Mouse (Mus musculus) midbrain, embryonic 11.5 days (tissue): Measurements from ENCODE around the gene Lonrf3. TPM values are rescaled to one million over a fixed set of nuclear protein-coding genes. Genes with fewer than 3 reads are reported as not detected.

ENCODE experiments used
- ATAC-seq: fragments of 200-750 bp; cut with Nextera tagmentation; 2 replicates; pipeline ENCODE4 v1.8.0; 2017; ENCODE audit warnings: moderate TSS enrichment, moderate library complexity; ENCODE audit not compliant: low FRiP score
- DNase-seq: peaks from one replicate; pipeline ENCODE4 v3.0.0; 2015; ENCODE audit warnings: low spot score; ENCODE audit errors: missing footprints
- H3K27ac ChIP-seq: fragments of 300-500 bp; sonication (generic); 2 replicates; pipeline ENCODE4 v1.5.1; 2014; ENCODE audit warnings: low read depth, low read length
- H3K27me3 ChIP-seq: fragments of 300-500 bp; sonication (generic); 2 replicates; pipeline ENCODE4 v1.6.1; 2014; ENCODE audit warnings: mild to moderate bottlenecking, low read length, moderate library complexity, mixed read lengths; ENCODE audit not compliant: control insufficient read depth, insufficient read depth
- H3K36me3 ChIP-seq: fragments of 300-500 bp; sonication (generic); 2 replicates; pipeline ENCODE4 v1.6.1; 2014; ENCODE audit warnings: mild to moderate bottlenecking, low read length, moderate library complexity, mixed read lengths; ENCODE audit not compliant: control insufficient read depth, insufficient read depth
- H3K4me1 ChIP-seq: fragments of 300-500 bp; sonication (generic); 2 replicates; pipeline ENCODE4 v1.6.1; 2014; ENCODE audit warnings: low read length; ENCODE audit not compliant: control insufficient read depth, insufficient read depth
- H3K4me2 ChIP-seq: fragments of 300-500 bp; sonication (generic); 2 replicates; pipeline ENCODE4 v1.6.1; 2014; ENCODE audit warnings: mild to moderate bottlenecking, moderate library complexity
- H3K4me3 ChIP-seq: fragments of 300-500 bp; sonication (generic); 2 replicates; pipeline ENCODE4 v1.5.1; 2014; ENCODE audit warnings: low read depth, low read length
- H3K9ac ChIP-seq: fragments of 300-500 bp; sonication (generic); 2 replicates; pipeline ENCODE4 v1.6.1; 2014; ENCODE audit warnings: low read length
- H3K9me3 ChIP-seq: fragments of 300-500 bp; sonication (generic); 2 replicates; pipeline ENCODE4 v1.6.1; 2016; ENCODE audit warnings: low read length; ENCODE audit not compliant: control insufficient read depth
- WGBS: fragments of 180-500 bp; shearing (Covaris S2); extraction: QIAGEN DNeasy Blood & Tissue Kit; methylation state at CpG from one replicate; pipeline ENCODE4 v1.1.7; 2014; 5-methylcytosine and 5-hydroxymethylcytosine counted together
- microRNA-seq: library from miRNA; unstranded; fragments of <30 nt; microRNA quantifications from one replicate; pipeline ENCODE4, GENCODE M21; 2017
- polyA plus RNA-seq: library from polyadenylated mRNA; unstranded; fragments of >200 nt; fragmentation: Nextera tagmentation; extraction: Ambion mirVana; gene quantifications from 2 replicates; pipeline ENCODE4 v1.2.1, GENCODE M21; 2014

Gene Lonrf3
- polyA plus RNA-seq, 1 experiment from 2014 or later, result 1.7 TPM

DNA sequence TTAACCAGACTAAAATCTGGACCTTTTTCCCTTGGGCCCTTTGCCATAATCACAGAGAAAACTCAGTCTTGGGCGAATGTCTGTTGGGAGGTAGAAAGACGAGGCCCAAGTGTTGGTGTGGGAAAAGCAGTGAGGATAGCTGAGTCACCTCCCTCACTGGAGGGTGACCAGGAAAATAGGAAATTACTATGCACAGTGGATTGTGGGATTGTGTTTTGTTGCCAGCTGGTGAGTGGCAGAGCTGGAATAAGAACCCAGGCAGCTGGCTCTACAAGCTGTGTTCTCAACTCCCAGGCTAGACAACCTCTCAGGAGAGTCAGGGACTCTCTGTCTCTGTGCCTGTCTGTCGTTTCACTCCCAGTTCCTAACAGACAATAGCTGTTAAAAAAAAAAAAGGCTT lies 61.8 kb downstream of the Lonrf3 start:
- no peaks in the 10 kb centered on the region for H3K9me3 ChIP-seq
- no peak overlapping the region for H3K9ac ChIP-seq
- ATAC-seq (no peak), DNase-seq (no peak)
- H3K4me3 ChIP-seq, result no peak overlapping the region
- no peaks in the 10 kb centered on the region for H3K36me3 ChIP-seq
- H3K4me1 ChIP-seq, result no peaks in the 10 kb centered on the region
- whole genome bisulfite sequencing, result 70% methylated on average over 3 of the region's 3 CpGs
- no peak overlapping the region for H3K4me2 ChIP-seq
- H3K27ac ChIP-seq, result no peak overlapping the region
- H3K27me3 ChIP-seq, result no peaks in the 10 kb centered on the region

DNA sequence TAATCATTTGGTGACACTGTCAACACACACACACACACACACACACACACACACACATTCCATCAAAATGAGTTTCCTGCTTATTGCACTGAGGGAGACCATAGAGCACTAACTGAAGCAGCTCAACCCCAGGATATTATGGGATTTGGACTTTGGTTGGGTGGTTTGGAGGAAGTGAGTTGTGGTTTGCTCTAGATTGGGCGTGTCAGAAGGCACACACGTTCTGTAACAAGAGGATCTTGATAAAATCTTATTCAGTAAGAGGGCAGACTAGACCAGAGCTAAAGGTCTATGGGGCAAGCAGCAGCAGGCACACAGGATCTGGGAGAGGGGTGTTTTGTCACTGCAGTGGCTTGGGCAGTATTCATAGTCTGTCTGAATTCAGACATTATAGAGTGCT lies 62.4 kb downstream of the Lonrf3 start:
- WGBS, result 75% methylated on average over 2 of the region's 2 CpGs
- no peaks in the 10 kb centered on the region for H3K27me3 ChIP-seq
- no peak for ATAC-seq
- no peak overlapping the region for H3K4me2 ChIP-seq
- no peak overlapping the region for H3K27ac ChIP-seq
- no peaks in the 10 kb centered on the region for H3K4me1 ChIP-seq
- no peak overlapping the region for H3K4me3 ChIP-seq
- no peaks in the 10 kb centered on the region for H3K9me3 ChIP-seq
- no peaks in the 10 kb centered on the region for H3K36me3 ChIP-seq
- H3K9ac ChIP-seq, result no peak overlapping the region
- DNase-seq, result no peak

DNA sequence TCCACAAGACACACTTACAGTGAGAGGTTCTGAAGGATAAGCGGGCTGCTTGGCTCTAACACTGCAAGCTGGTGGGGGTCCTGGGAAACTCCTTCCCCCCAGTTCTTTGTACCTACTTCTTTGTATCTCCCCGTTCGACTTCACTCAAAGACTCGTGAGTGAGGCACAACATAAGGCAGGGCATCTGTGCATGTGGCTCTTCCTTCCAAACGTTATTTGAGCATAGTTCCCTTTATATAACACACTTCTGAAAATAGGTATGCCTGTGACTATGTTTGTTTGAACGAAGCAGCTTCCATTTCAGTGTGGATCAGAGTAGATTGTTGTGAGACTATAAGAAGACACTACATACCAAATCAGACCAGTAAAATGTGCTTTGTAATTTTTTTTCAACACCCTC lies 64.5 kb downstream of the Lonrf3 start:
- 79% methylated on average over 6 of the region's 6 CpGs for WGBS
- Histone ChIP-seq H3K4me3 (no peak overlapping the region), H3K9ac (no peak overlapping the region), H3K4me1 (no peaks in the 10 kb centered on the region), H3K9me3 (no peaks in the 10 kb centered on the region), H3K4me2 (no peak overlapping the region), H3K27ac (no peak overlapping the region), H3K36me3 (no peaks in the 10 kb centered on the region), H3K27me3 (no peaks in the 10 kb centered on the region)
- DNase-seq (no peak), ATAC-seq (no peak)

DNA sequence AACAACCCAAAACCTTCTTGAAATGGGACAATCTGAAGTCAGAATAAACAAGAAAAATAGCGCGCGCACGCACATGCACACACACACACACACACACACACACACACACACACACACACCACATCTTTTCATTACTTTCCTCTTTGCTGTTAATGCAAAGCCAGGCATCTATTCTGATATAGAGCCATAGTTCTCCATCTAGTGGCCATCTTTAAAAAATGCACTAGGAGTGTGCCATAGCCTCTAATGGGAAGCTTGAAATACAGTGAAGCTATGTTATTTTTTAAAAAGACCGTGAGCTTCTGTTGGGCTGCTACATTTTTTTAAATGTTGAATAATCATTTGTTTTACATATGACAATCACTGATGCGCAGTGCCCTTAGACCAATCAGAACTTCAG lies 65.1 kb downstream of the Lonrf3 start:
- no peak for ATAC-seq
- no peak overlapping the region for H3K4me2 ChIP-seq

DNA sequence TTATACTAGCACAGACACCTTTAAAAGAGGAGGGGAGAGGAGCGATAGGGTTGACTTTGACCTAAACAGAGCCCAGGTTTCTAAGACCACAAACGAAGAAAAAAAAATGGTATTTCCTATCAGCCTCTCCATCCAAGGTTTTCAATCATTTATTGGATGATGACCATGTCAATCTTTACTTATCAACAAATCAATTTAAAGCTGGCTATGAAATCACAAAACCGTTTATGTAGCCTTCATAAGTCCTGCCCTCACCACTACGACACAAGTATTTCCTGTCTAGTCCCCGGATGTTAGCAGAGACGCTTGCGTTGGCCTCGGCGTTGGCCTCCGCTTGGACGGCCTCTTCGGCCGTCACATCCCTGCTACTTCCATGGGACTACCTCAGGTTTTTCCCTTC lies 72.8 kb downstream of the Lonrf3 start, which contains the start of gene Gm6268:
Gene Gm6268, plus strand, starts transcription at position 301 of the 400 bp plus-strand sequence.
- H3K36me3 ChIP-seq, result no peaks in the 10 kb centered on the region
- no peak within 1 kb of the TSS for H3K4me3 ChIP-seq
- H3K4me1 ChIP-seq, result no peaks in the 10 kb centered on the region
- H3K9me3 ChIP-seq, result no peaks in the 10 kb centered on the region
- no peaks in the 10 kb centered on the region for H3K27me3 ChIP-seq
- ATAC-seq, result no peak
- no peak for DNase-seq
- no peak within 1 kb of the TSS for H3K4me2 ChIP-seq
- H3K9ac ChIP-seq, result no peak within 1 kb of the TSS
- no peak within 1 kb of the TSS for H3K27ac ChIP-seq
- 90% methylated on average over 13 of the region's 13 CpGs for WGBS

More for the DNA sequence above, 65.1 kb downstream of the Lonrf3 start:
- no peak overlapping the region for H3K27ac ChIP-seq
- 46% methylated on average over 6 of the region's 6 CpGs for WGBS
- no peak for DNase-seq
- no peak overlapping the region for H3K9ac ChIP-seq
- H3K27me3 ChIP-seq, result no peaks in the 10 kb centered on the region
- H3K4me3 ChIP-seq, result no peak overlapping the region
- H3K9me3 ChIP-seq, result no peaks in the 10 kb centered on the region
- H3K36me3 ChIP-seq, result no peaks in the 10 kb centered on the region
- no peaks in the 10 kb centered on the region for H3K4me1 ChIP-seq

DNA sequence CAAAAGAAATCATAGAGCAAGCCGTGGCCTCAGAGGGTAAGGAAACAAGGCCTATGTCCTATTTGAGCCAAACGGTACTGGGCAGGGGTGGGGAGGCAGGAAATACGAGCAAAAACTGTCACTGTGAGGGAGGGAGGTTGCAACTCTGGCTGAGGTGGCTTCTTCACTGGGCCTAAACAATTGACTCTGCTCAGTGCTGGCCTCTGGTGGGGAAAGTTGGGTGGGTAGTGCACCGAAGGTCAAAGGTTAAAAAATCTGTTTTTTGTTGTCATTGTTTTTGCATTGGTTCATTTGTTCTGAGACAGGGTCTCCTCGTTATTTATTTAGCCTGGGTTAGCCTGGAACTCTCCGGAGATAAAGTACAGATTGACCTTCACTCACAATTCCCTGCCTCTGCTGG lies 74.2 kb downstream of the Lonrf3 start:
- H3K27me3 ChIP-seq, result no peaks in the 10 kb centered on the region
- ATAC-seq, result no peak
- WGBS, result 57% methylated on average over 6 of the region's 6 CpGs

More for the DNA sequence above, 74.2 kb downstream of the Lonrf3 start:
- Histone ChIP-seq H3K9me3 (no peaks in the 10 kb centered on the region), H3K36me3 (no peaks in the 10 kb centered on the region), H3K27ac (no peak overlapping the region), H3K4me3 (no peak overlapping the region), H3K4me1 (no peaks in the 10 kb centered on the region), H3K9ac (no peak overlapping the region), H3K4me2 (no peak overlapping the region)
- no peak for DNase-seq

Small RNA genes lying within 50 kb of the gene (microRNA-seq; reads per million reads assigned to microRNA genes)
- not detected for gene Gm44485

Other genes with a start within 250 kb of the Lonrf3 start
- 4.7 and 5.8 TPM in 2 replicates for gene Il13ra1, start 216.2 kb upstream of the Lonrf3 start, polyA plus RNA-seq
- gene Zcchc12, start 132.4 kb upstream of the Lonrf3 start, polyA plus RNA-seq, result 46.7 and 50.7 TPM in 2 replicates
- gene Gm6268, start 72.9 kb downstream of the Lonrf3 start, polyA plus RNA-seq, result not detected in 2 replicates
- gene Gm14569, start 163.5 kb downstream of the Lonrf3 start, polyA plus RNA-seq, result not detected in 2 replicates